Mouse (Mus musculus): ENCODE data around the gene Glmn. TPM values are rescaled to one million over a fixed set of nuclear protein-coding genes. Genes with fewer than 3 reads are reported as not detected.

The Glmn gene
- total RNA-seq, 2 experiments from 2014 or later: 9.8 to 12.3 TPM

GRCm38 (mm10) chr5:107521386-107521785 lies 76.3 kb downstream of the Glmn start:
- ATAC-seq (replicated peaks; ENCODE audit: poor library complexity, severe bottlenecking): no peak

- ATAC-seq (replicated peaks; ENCODE audit: poor library complexity, severe bottlenecking): no peak
These were observed 79.1 kb downstream of the Glmn start for GRCm38 (mm10) chr5:107518602-107519001.

- ATAC-seq (replicated peaks; ENCODE audit: poor library complexity, severe bottlenecking): no peak
These were observed 81.6 kb downstream of the Glmn start for GRCm38 (mm10) chr5:107516087-107516486.

GRCm38 (mm10) chr5:107515453-107515852 lies 82.2 kb downstream of the Glmn start:
- ATAC-seq (replicated peaks; ENCODE audit: poor library complexity, severe bottlenecking): no peak

GRCm38 (mm10) chr5:107513583-107513982 lies 84.1 kb downstream of the Glmn start:
- peak; percentile 99 for ATAC-seq (replicated peaks; ENCODE audit: poor library complexity, severe bottlenecking)

DNA sequence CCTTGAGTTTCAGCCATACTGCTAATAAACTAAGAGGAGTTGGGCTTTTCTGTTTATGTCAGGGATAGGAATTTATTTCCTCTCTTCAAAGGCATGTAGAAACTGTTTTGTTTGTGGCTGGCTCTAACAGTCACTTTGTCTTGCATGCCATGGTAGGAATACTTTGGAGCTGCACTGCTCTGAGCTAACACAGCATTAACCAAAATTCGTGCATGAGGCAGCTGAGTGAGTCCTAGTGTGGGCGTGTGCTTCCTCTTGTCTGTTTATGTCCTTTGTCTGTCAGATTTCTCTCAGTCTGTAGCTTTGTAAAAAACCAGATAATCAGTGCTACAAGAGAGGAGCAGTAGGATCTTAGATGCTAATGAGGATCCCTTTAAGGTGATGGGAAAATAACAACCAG lies 86.4 kb downstream of the Glmn start:
- ATAC-seq (replicated peaks; ENCODE audit: poor library complexity, severe bottlenecking): no peak

GRCm38 (mm10) chr5:107510503-107510902 lies 87.2 kb downstream of the Glmn start:
- ATAC-seq (replicated peaks; ENCODE audit: poor library complexity, severe bottlenecking): no peak

- no peak for ATAC-seq (replicated peaks; ENCODE audit: poor library complexity, severe bottlenecking)
These were observed 90.4 kb downstream of the Glmn start, which contains the start of gene Gm42669 for GRCm38 (mm10) chr5:107507321-107507720. TSS of gene Gm42669 (plus strand) at chr5:107507621.

- ATAC-seq (replicated peaks; ENCODE audit: poor library complexity, severe bottlenecking): no peak
These were observed 96.9 kb downstream of the Glmn start for GRCm38 (mm10) chr5:107500741-107501140.

- no peak for ATAC-seq (replicated peaks; ENCODE audit: poor library complexity, severe bottlenecking)
These were observed 97.7 kb downstream of the Glmn start for GRCm38 (mm10) chr5:107499891-107500535.

Other genes starting within 250 kb of the Glmn start
- not detected in 2 replicates for gene Ephx4, start 195.2 kb downstream of the Glmn start, total RNA-seq (2014; fragmentation: Nextera tagmentation)
- not detected in 2 replicates for gene Ephx4, start 195.2 kb downstream of the Glmn start, total RNA-seq (2017)
- gene Lpcat2b, start 166.3 kb downstream of the Glmn start, total RNA-seq (2014; fragmentation: Nextera tagmentation): not detected in 2 replicates
- not detected in 2 replicates for gene Lpcat2b, start 166.3 kb downstream of the Glmn start, total RNA-seq (2017)
- 7.4 and 9.3 TPM in 2 replicates for gene Btbd8, start 159.9 kb downstream of the Glmn start, total RNA-seq (2014; fragmentation: Nextera tagmentation)
- 12.6 and 14.4 TPM in 2 replicates for gene Btbd8, start 159.9 kb downstream of the Glmn start, total RNA-seq (2017)
- 0.24 TPM in 1 of 2 replicates, not detected in the other for gene Gm42669, start 90.3 kb downstream of the Glmn start, total RNA-seq (2014; fragmentation: Nextera tagmentation)
- 0.21 TPM in 1 of 2 replicates, not detected in the other for gene Gm42669, start 90.3 kb downstream of the Glmn start, total RNA-seq (2017)
- not detected in 2 replicates for gene 1700028K03Rik, start 63.2 kb downstream of the Glmn start, total RNA-seq (2014; fragmentation: Nextera tagmentation)
- gene 1700028K03Rik, start 63.2 kb downstream of the Glmn start, total RNA-seq (2017): not detected in 2 replicates
- gene Rpap2, start 515 bp downstream of the Glmn start, total RNA-seq (2014; fragmentation: Nextera tagmentation): 10.9 and 19.5 TPM in 2 replicates
- gene Rpap2, start 515 bp downstream of the Glmn start, total RNA-seq (2017): 24.4 and 26.8 TPM in 2 replicates
- gene Gfi1, start 128.1 kb upstream of the Glmn start, total RNA-seq (2014; fragmentation: Nextera tagmentation): 42.2 and 60.6 TPM in 2 replicates
- 53.9 and 54.4 TPM in 2 replicates for gene Gfi1, start 128.1 kb upstream of the Glmn start, total RNA-seq (2017)
- not detected in 2 replicates for gene Ube2d2b, start 232.2 kb upstream of the Glmn start, total RNA-seq (2014; fragmentation: Nextera tagmentation)
- gene Ube2d2b, start 232.2 kb upstream of the Glmn start, total RNA-seq (2017): not detected in 2 replicates